Mouse (Mus musculus): ENCODE measurements around the gene Mpg. TPM values are rescaled to one million over a fixed set of nuclear protein-coding genes. Genes with fewer than 3 reads are reported as not detected.
A peak's percentile ranks its signal among the peaks of the same experiment; 100 is the strongest.

Mpg gene
- polyA plus RNA-seq, 2 experiments, result 27.1 to 40.1 TPM

- no peaks in the 10 kb centered on the region for H3K36me3 ChIP-seq (ENCODE audit: control insufficient read depth, insufficient read depth, low read length)
- H3K27me3 ChIP-seq (ENCODE audit: control insufficient read depth, insufficient read depth, low read length), result no peaks in the 10 kb centered on the region
- DNase-seq (ENCODE audit: low spot score) (no peak), ATAC-seq (ENCODE audit: low FRiP score, low read depth) (no peak)
- H3K4me1 ChIP-seq (ENCODE audit: control insufficient read depth, insufficient read depth, low read length), result peaks cover 7% of the 10 kb centered on the region; the same call in 1 of the 2 replicates
- 73% methylated on average over 11 of the region's 11 CpGs for WGBS
- no peak for TF ChIP-seq POLR2A (IDR thresholded peaks at IDR 0.05; ENCODE audit: borderline replicate concordance, extremely low read depth, insufficient read depth, insufficient read length)
- H3K9me3 ChIP-seq (ENCODE audit: control insufficient read depth, low read length), result no peaks in the 10 kb centered on the region
- no peak overlapping the region for H3K4me3 ChIP-seq (replicated peaks; ENCODE audit: low read length)
- H3K27ac ChIP-seq (replicated peaks; ENCODE audit: low read depth, low read length), result no peak overlapping the region
- no peak overlapping the region for H3K4me2 ChIP-seq (replicated peaks; ENCODE audit: low read depth, low read length, severe bottlenecking)
- no peak overlapping the region for H3K9ac ChIP-seq (ENCODE audit: low read depth, low read length, severe bottlenecking)
Measured at GRCm38 (mm10) chr11:32201922-32202685, 24.2 kb upstream of the Mpg start.

GRCm38 (mm10) chr11:32205058-32205873 lies 21.0 kb upstream of the Mpg start, which contains the start of gene Snrnp25:
Gene Snrnp25 (plus strand): TSS chr11:32205415.
- WGBS, result 1% methylated on average over 50 of the region's 52 CpGs
- peaks cover 7% of the 10 kb centered on the region; the same call in 1 of the 2 replicates for H3K4me1 ChIP-seq (ENCODE audit: control insufficient read depth, insufficient read depth, low read length)
- no peak within 1 kb of the TSS for H3K27ac ChIP-seq (replicated peaks; ENCODE audit: low read depth, low read length)
- peak within 1 kb of the TSS; percentile 63 for H3K4me3 ChIP-seq (replicated peaks; ENCODE audit: low read length)
- peak within 1 kb of the TSS; percentile 69 for H3K4me2 ChIP-seq (replicated peaks; ENCODE audit: low read depth, low read length, severe bottlenecking)
- H3K36me3 ChIP-seq (ENCODE audit: control insufficient read depth, insufficient read depth, low read length), result peaks cover 28% of the 10 kb centered on the region
- peak; percentile 30; the same call in 1 of the 2 replicates for TF ChIP-seq POLR2A (IDR thresholded peaks at IDR 0.05; ENCODE audit: borderline replicate concordance, extremely low read depth, insufficient read depth, insufficient read length)
- H3K9ac ChIP-seq (ENCODE audit: low read depth, low read length, severe bottlenecking), result peak within 1 kb of the TSS; percentile 71
- ATAC-seq (ENCODE audit: low FRiP score, low read depth), result peak; percentile 100
- no peaks in the 10 kb centered on the region for H3K27me3 ChIP-seq (ENCODE audit: control insufficient read depth, insufficient read depth, low read length)
- no peaks in the 10 kb centered on the region for H3K9me3 ChIP-seq (ENCODE audit: control insufficient read depth, low read length)
- DNase-seq (ENCODE audit: low spot score), result peak; percentile 99

- H3K4me3 ChIP-seq (replicated peaks; ENCODE audit: low read length), result no peak overlapping the region
- WGBS, result 90% methylated on average over 9 of the region's 9 CpGs
- peaks cover 5% of the 10 kb centered on the region; the same call in 1 of the 2 replicates for H3K4me1 ChIP-seq (ENCODE audit: control insufficient read depth, insufficient read depth, low read length)
- no peak for TF ChIP-seq POLR2A (IDR thresholded peaks at IDR 0.05; ENCODE audit: borderline replicate concordance, extremely low read depth, insufficient read depth, insufficient read length)
- DNase-seq (ENCODE audit: low spot score) (no peak), ATAC-seq (ENCODE audit: low FRiP score, low read depth) (no peak)
- no peak overlapping the region for H3K4me2 ChIP-seq (replicated peaks; ENCODE audit: low read depth, low read length, severe bottlenecking)
- no peak overlapping the region for H3K9ac ChIP-seq (ENCODE audit: low read depth, low read length, severe bottlenecking)
- no peaks in the 10 kb centered on the region for H3K27me3 ChIP-seq (ENCODE audit: control insufficient read depth, insufficient read depth, low read length)
- H3K36me3 ChIP-seq (ENCODE audit: control insufficient read depth, insufficient read depth, low read length), result peaks cover 82% of the 10 kb centered on the region
- no peaks in the 10 kb centered on the region for H3K9me3 ChIP-seq (ENCODE audit: control insufficient read depth, low read length)
- no peak overlapping the region for H3K27ac ChIP-seq (replicated peaks; ENCODE audit: low read depth, low read length)
Measured at GRCm38 (mm10) chr11:32210623-32211022, 15.7 kb upstream of the Mpg start.

DNA sequence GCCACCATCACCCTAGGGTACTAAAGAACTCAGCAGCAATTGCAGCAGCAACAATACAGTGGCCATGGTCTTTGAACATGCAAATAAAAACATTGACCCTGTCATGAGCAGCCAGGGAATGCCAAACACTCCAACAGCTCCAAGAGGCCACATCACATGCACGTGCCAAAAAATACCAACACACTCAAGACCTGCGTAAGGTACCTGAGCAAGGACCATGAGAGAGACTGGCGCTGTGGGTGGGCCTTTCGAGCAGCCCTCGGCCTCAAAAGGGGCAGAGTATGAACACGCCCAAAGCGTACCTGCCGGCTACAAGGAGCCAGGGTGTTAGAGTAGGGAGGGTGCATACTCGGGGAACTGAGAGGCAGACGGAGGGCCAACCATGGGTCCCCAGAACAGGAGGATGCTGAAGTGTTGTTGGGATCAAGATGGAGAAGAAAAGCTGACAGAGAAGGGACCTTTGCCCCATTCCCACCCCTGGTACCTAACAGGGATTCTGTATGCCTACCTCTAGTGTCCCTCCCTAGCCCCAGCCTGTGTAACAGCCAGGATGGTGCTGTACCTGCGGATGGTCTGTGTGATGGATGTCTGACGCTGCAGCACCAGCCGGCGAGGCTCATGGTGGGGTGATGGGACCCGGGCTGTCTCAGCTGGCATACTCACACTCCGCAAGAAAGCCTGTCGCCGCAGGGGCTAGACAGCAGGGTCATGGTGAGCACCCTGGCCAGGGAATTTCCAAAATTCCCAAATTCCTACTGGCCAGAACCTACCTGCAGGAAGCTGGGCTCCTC lies 10.7 kb upstream of the Mpg start:
- H3K9ac ChIP-seq (ENCODE audit: low read depth, low read length, severe bottlenecking), result no peak overlapping the region
- 93% methylated on average over 18 of the region's 18 CpGs for WGBS
- H3K4me1 ChIP-seq (ENCODE audit: control insufficient read depth, insufficient read depth, low read length), result peaks cover 19% of the 10 kb centered on the region
- no peak for ATAC-seq (ENCODE audit: low FRiP score, low read depth)
- H3K9me3 ChIP-seq (ENCODE audit: control insufficient read depth, low read length), result no peaks in the 10 kb centered on the region
- DNase-seq (ENCODE audit: low spot score), result no peak
- H3K4me2 ChIP-seq (replicated peaks; ENCODE audit: low read depth, low read length, severe bottlenecking), result no peak overlapping the region
- no peaks in the 10 kb centered on the region for H3K27me3 ChIP-seq (ENCODE audit: control insufficient read depth, insufficient read depth, low read length)
- peaks cover 59% of the 10 kb centered on the region for H3K36me3 ChIP-seq (ENCODE audit: control insufficient read depth, insufficient read depth, low read length)
- H3K4me3 ChIP-seq (replicated peaks; ENCODE audit: low read length), result no peak overlapping the region
- no peak overlapping the region for H3K27ac ChIP-seq (replicated peaks; ENCODE audit: low read depth, low read length)
- TF ChIP-seq POLR2A (IDR thresholded peaks at IDR 0.05; ENCODE audit: borderline replicate concordance, extremely low read depth, insufficient read depth, insufficient read length), result no peak

DNA sequence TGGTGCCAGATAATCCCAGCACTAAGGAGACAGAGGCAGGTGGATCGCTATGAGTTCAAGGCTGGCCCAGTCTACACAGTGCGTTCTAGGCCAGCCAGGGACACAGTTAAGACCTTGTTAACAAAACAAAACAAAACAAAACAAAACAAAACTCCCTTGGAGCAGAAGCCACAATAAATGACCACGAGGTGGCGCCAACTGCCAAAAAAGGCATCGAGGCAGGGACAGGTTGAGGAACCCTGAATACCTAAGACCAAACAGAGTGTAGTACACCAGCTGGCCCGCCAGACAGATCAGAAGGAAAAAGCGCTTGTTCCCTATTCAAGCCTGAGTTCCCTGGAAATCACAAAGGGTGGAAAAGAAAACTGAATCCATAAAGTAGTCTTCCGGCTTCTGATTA lies 9.5 kb upstream of the Mpg start:
- Histone ChIP-seq H3K4me2 (replicated peaks; ENCODE audit: low read depth, low read length, severe bottlenecking) (no peak overlapping the region), H3K9ac (ENCODE audit: low read depth, low read length, severe bottlenecking) (no peak overlapping the region), H3K27ac (replicated peaks; ENCODE audit: low read depth, low read length) (no peak overlapping the region), H3K36me3 (ENCODE audit: control insufficient read depth, insufficient read depth, low read length) (peaks cover 46% of the 10 kb centered on the region), H3K27me3 (ENCODE audit: control insufficient read depth, insufficient read depth, low read length) (no peaks in the 10 kb centered on the region), H3K4me1 (ENCODE audit: control insufficient read depth, insufficient read depth, low read length) (peaks cover 23% of the 10 kb centered on the region), H3K9me3 (ENCODE audit: control insufficient read depth, low read length) (no peaks in the 10 kb centered on the region), H3K4me3 (replicated peaks; ENCODE audit: low read length) (no peak overlapping the region)
- DNase-seq (ENCODE audit: low spot score), result peak; percentile 63
- WGBS, result 26% methylated on average over 8 of the region's 8 CpGs
- no peak for TF ChIP-seq POLR2A (IDR thresholded peaks at IDR 0.05; ENCODE audit: borderline replicate concordance, extremely low read depth, insufficient read depth, insufficient read length)
- peak; percentile 30; the same call in 1 of the 2 replicates for ATAC-seq (ENCODE audit: low FRiP score, low read depth)
